Mouse (Mus musculus): ENCODE data around the gene Spata7. TPM values are rescaled to one million over a fixed set of nuclear protein-coding genes. Genes with fewer than 3 reads are reported as not detected.

The Spata7 gene
- polyA plus RNA-seq, 1 experiment from 2014 or later: 29.3 TPM

GRCm38 (mm10) chr12:98714757-98715156 is 86.8 kb downstream of the Spata7 start:
- no peak for DNase-seq (ENCODE audit: low spot score)
- Histone ChIP-seq H3K36me3 (replicated peaks; ENCODE audit: control insufficient read depth, insufficient read depth) (no peaks in the 10 kb centered on the region), H3K9ac (no peak overlapping the region), H3K9me3 (ENCODE audit: control insufficient read depth, low read length) (no peaks in the 10 kb centered on the region), H3K27me3 (ENCODE audit: control insufficient read depth, insufficient read depth, low read length) (no peaks in the 10 kb centered on the region), H3K4me3 (replicated peaks; ENCODE audit: low read length) (no peak overlapping the region), H3K4me1 (replicated peaks; ENCODE audit: control insufficient read depth, insufficient read depth, low read length) (no peaks in the 10 kb centered on the region; the same call in 1 of the 2 replicates), H3K27ac (no peak overlapping the region), H3K4me2 (replicated peaks) (no peak overlapping the region)
- WGBS: 34% methylated on average over 11 of the region's 11 CpGs
- no peak for ATAC-seq (ENCODE audit: low FRiP score)

- DNase-seq (ENCODE audit: low spot score) (no peak), ATAC-seq (ENCODE audit: low FRiP score) (no peak)
- no peaks in the 10 kb centered on the region for H3K9me3 ChIP-seq (ENCODE audit: control insufficient read depth, low read length)
- no peak overlapping the region for H3K4me2 ChIP-seq (replicated peaks)
- no peak overlapping the region for H3K4me3 ChIP-seq (replicated peaks; ENCODE audit: low read length)
- no peaks in the 10 kb centered on the region for H3K27me3 ChIP-seq (ENCODE audit: control insufficient read depth, insufficient read depth, low read length)
- no peak overlapping the region for H3K27ac ChIP-seq
- no peaks in the 10 kb centered on the region for H3K36me3 ChIP-seq (replicated peaks; ENCODE audit: control insufficient read depth, insufficient read depth)
- 89% methylated on average over 2 of the region's 2 CpGs for WGBS
- peaks cover 13% of the 10 kb centered on the region for H3K4me1 ChIP-seq (replicated peaks; ENCODE audit: control insufficient read depth, insufficient read depth, low read length)
- no peak overlapping the region for H3K9ac ChIP-seq
Measured at GRCm38 (mm10) chr12:98716142-98716541, 88.2 kb downstream of the Spata7 start.

Other genes with a start within 250 kb of the Spata7 start
- 39.7 and 48.1 TPM in 2 replicates for gene Kcnk10, start 49.8 kb upstream of the Spata7 start, polyA plus RNA-seq (2014; fragmentation: Nextera tagmentation; extraction: Ambion mirVana)
- 2.9 and 4.9 TPM in 2 replicates for gene Ptpn21, start 109.2 kb downstream of the Spata7 start, polyA plus RNA-seq (2014; fragmentation: Nextera tagmentation; extraction: Ambion mirVana)
- 120 and 123 TPM in 2 replicates for gene Zc3h14, start 118.8 kb downstream of the Spata7 start, polyA plus RNA-seq (2014; fragmentation: Nextera tagmentation; extraction: Ambion mirVana)